Mouse (Mus musculus) heart, adult 2 months (tissue): ENCODE data around the gene Dlx6.

Experiments
- CTCF ChIP-seq: fragments of 200-600 bp; IDR thresholded peaks from 2 replicates; pipeline ENCODE4 v1.8.1; 2022; ENCODE audit warnings: antibody characterized with exemption, mild to moderate bottlenecking, moderate library complexity
- POLR2A ChIP-seq: fragments of 200-500 bp; IDR thresholded peaks from 2 replicates; pipeline ENCODE4 v1.6.1; 2011; ENCODE audit warnings: mild to moderate bottlenecking, low read depth, low read length, control low read depth; ENCODE audit not compliant: insufficient read depth

DNA sequence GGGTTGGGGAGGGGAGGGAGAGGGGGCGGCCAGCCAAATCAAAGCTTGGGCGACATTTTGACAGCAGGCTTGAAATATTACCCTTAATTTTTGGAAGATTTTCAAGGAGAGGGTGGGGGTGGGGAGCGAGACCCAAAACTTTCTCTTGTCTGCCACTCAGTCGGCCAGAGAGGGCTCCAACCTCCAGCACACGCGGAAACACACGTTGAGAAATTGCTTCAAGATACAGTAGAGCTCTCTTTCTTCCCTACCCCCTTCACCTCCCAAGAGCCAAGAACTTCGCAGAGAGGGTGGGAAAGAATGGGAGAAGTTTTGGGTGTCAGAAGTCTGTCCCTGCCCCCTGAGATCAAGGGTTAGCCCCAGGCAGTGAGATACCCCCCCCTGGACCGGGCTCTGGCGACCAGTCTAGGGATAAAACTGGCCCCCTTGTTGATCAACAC, 7.4 kb upstream of the Dlx6 start:
- TF ChIP-seq POLR2A (no peak), CTCF (no peak)
